Mouse (Mus musculus): ENCODE results near the gene Aqp7. TPM values are rescaled to one million over a fixed set of nuclear protein-coding genes. Genes with fewer than 3 reads are reported as not detected.

Gene Aqp7
- polyA plus RNA-seq, 1 experiment = not detected

DNA sequence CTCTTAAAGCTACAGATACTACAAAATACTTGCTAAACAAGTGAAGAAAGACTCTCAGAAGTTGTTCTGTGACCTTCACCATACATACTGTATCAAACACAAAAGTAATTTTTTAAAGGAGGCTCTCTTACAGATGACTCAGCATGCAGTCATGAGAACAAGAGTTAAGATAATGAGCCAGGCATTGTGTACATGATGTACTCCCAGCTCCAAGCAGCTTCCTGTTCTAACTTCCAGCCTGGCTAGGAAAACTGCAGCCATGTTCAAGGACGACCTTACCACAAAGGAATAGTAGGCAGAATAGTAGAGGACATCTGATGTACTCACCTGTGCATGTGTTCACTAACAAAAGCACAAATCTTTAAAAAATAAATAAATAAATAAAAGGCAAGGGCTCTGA lies 47.7 kb downstream of the Aqp7 start:
- no peak overlapping the region for H3K4me3 ChIP-seq (ENCODE audit: insufficient read depth, low read depth, low read length)
- H3K4me1 ChIP-seq (ENCODE audit: control insufficient read depth, insufficient read depth, low read length) = no peaks in the 10 kb centered on the region
- TF ChIP-seq CTCF (IDR thresholded peaks at IDR 0.05; ENCODE audit: insufficient read depth, low read depth, low read length) (no peak), POLR2A (IDR thresholded peaks at IDR 0.05; ENCODE audit: insufficient read depth, low read depth, low read length) (no peak)
- H3K27ac ChIP-seq (ENCODE audit: insufficient read depth, low read depth, low read length) = no peak overlapping the region
- 87% methylated on average over 1 of the region's 1 CpGs for WGBS

DNA sequence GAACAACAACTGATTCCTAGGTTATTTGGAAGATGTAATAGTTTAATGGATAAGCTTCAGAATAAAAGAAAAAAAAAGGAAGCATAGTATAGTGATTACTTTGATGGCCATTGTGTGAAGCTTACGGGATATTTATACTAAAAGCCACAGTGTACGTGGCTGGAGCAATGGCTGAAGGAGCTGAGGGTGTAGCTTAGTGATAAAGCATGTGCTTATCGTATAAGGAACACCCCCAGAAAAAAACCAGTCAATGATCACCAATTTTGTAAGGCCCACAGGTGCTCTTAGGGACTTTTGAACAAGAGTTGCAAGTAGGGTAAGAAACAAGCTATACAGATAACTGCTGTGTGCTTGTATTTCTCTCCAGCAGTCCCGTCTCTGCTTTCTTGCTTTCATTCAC lies 50.0 kb downstream of the Aqp7 start:
- Histone ChIP-seq H3K4me3 (ENCODE audit: insufficient read depth, low read depth, low read length) (no peak overlapping the region), H3K27ac (ENCODE audit: insufficient read depth, low read depth, low read length) (no peak overlapping the region), H3K4me1 (ENCODE audit: control insufficient read depth, insufficient read depth, low read length) (no peaks in the 10 kb centered on the region)
- 89% methylated on average over 4 of the region's 4 CpGs for WGBS
- TF ChIP-seq POLR2A (IDR thresholded peaks at IDR 0.05; ENCODE audit: insufficient read depth, low read depth, low read length) (no peak), CTCF (IDR thresholded peaks at IDR 0.05; ENCODE audit: insufficient read depth, low read depth, low read length) (no peak)

DNA sequence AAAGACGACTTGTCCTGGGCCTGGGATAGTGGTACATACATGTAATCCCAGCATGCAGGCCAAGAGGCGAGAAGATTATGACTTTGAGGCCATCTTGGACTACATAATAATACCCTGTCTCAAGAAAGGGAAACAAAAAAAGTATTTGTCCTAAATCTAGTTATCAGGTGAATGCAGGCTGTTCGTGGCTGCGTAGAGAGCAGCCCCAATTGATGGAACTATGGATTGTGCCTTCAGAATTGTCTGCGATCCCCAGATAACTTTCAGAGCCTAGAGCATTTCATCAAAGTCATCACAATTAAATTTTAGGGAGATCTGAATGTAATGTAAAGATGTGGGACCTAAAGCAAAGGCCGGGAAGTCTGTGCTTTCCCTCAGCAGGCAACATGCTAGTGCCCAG lies 51.6 kb downstream of the Aqp7 start:
- no peak for TF ChIP-seq POLR2A (IDR thresholded peaks at IDR 0.05; ENCODE audit: insufficient read depth, low read depth, low read length)
- no peak for TF ChIP-seq CTCF (IDR thresholded peaks at IDR 0.05; ENCODE audit: insufficient read depth, low read depth, low read length)
- H3K4me1 ChIP-seq (ENCODE audit: control insufficient read depth, insufficient read depth, low read length) = no peaks in the 10 kb centered on the region
- H3K27ac ChIP-seq (ENCODE audit: insufficient read depth, low read depth, low read length) = no peak overlapping the region
- 88% methylated on average over 6 of the region's 6 CpGs for WGBS
- no peak overlapping the region for H3K4me3 ChIP-seq (ENCODE audit: insufficient read depth, low read depth, low read length)

DNA sequence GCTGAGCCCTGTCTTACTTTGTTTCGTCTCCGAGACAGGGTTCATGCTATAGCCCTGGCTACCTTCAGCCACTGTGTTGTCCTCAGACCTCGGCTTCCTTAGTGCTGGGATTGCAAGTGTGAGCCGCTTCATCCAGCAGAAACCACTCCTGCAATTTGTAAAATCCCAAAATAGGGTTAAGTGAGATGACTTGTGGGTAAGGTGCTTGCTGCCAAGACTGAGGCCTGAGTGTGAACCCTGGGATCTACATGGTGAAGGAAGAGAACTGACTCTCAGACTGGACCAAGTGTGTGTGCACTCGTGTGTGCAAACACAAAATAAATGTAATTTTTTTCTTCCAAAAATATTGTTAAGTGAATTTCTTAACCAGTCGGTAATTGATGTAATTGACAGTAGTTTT lies 58.3 kb downstream of the Aqp7 start:
- 87% methylated on average over 6 of the region's 6 CpGs for WGBS
- Histone ChIP-seq H3K4me3 (ENCODE audit: insufficient read depth, low read depth, low read length) (no peak overlapping the region), H3K4me1 (ENCODE audit: control insufficient read depth, insufficient read depth, low read length) (no peaks in the 10 kb centered on the region), H3K27ac (ENCODE audit: insufficient read depth, low read depth, low read length) (no peak overlapping the region)
- no peak for TF ChIP-seq POLR2A (IDR thresholded peaks at IDR 0.05; ENCODE audit: insufficient read depth, low read depth, low read length)
- TF ChIP-seq CTCF (IDR thresholded peaks at IDR 0.05; ENCODE audit: insufficient read depth, low read depth, low read length) = no peak

DNA sequence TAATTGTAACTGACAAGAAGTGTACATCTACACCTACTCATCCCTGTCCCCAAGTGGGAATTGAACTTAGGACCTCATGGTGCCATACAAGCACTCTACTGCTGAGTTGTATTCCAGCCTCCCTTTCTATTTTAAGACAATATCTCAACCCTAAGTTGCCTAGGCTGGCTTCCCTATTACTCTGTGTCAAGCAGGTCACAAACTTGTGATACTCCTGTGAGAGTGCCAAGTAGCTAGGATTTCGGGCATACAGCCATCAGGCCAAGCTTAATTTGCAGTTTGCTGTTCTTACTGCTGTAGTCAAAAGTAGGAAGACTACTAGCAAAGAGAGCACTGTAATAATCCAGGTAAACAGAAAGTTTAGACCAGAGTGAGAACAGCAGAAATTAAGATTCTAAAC lies 64.3 kb downstream of the Aqp7 start:
- TF ChIP-seq CTCF (IDR thresholded peaks at IDR 0.05; ENCODE audit: insufficient read depth, low read depth, low read length) (no peak), POLR2A (IDR thresholded peaks at IDR 0.05; ENCODE audit: insufficient read depth, low read depth, low read length) (no peak)
- WGBS = 61% methylated on average over 1 of the region's 1 CpGs
- Histone ChIP-seq H3K27ac (ENCODE audit: insufficient read depth, low read depth, low read length) (no peak overlapping the region), H3K4me1 (ENCODE audit: control insufficient read depth, insufficient read depth, low read length) (no peaks in the 10 kb centered on the region), H3K4me3 (ENCODE audit: insufficient read depth, low read depth, low read length) (no peak overlapping the region)

Other genes starting within 250 kb of the Aqp7 start
- gene B4galt1, start 194.1 kb downstream of the Aqp7 start, polyA plus RNA-seq (2012; ENCODE audit: insufficient read depth, insufficient read length, low replicate concordance, missing spikeins) = not detected in 2 replicates
- not detected in 2 replicates for gene Spink4, start 128.1 kb downstream of the Aqp7 start, polyA plus RNA-seq (2012; ENCODE audit: insufficient read depth, insufficient read length, low replicate concordance, missing spikeins)
- not detected in 2 replicates for gene Bag1, start 99.8 kb downstream of the Aqp7 start, polyA plus RNA-seq (2012; ENCODE audit: insufficient read depth, insufficient read length, low replicate concordance, missing spikeins)
- gene Chmp5, start 99.7 kb downstream of the Aqp7 start, polyA plus RNA-seq (2012; ENCODE audit: insufficient read depth, insufficient read length, low replicate concordance, missing spikeins) = not detected in 2 replicates
- not detected in 2 replicates for gene Nfx1, start 77.2 kb downstream of the Aqp7 start, polyA plus RNA-seq (2012; ENCODE audit: insufficient read depth, insufficient read length, low replicate concordance, missing spikeins)
- not detected in 2 replicates for gene Aqp3, start 50.0 kb upstream of the Aqp7 start, polyA plus RNA-seq (2012; ENCODE audit: insufficient read depth, insufficient read length, low replicate concordance, missing spikeins)
- gene Nol6, start 76.3 kb upstream of the Aqp7 start, polyA plus RNA-seq (2012; ENCODE audit: insufficient read depth, insufficient read length, low replicate concordance, missing spikeins) = not detected in 2 replicates
- not detected in 2 replicates for gene Ube2r2, start 87.6 kb upstream of the Aqp7 start, polyA plus RNA-seq (2012; ENCODE audit: insufficient read depth, insufficient read length, low replicate concordance, missing spikeins)
- 69.5 TPM in 1 of 2 replicates, not detected in the other for gene Ubap2, start 227.0 kb upstream of the Aqp7 start, polyA plus RNA-seq (2012; ENCODE audit: insufficient read depth, insufficient read length, low replicate concordance, missing spikeins)

All from olfactory bulb, adult 2 months (tissue).